Mouse (Mus musculus) lung, embryonic 14.5 days (tissue): ENCODE results near the gene Fam71e1. TPM values are rescaled to one million over a fixed set of nuclear protein-coding genes. Genes with fewer than 3 reads are reported as not detected.

Experiments used
- ATAC-seq: fragments of 200-750 bp; cut with Nextera tagmentation; 2 replicates; pipeline ENCODE4 v1.8.0; 2017; ENCODE audit warnings: mild to moderate bottlenecking, moderate TSS enrichment, moderate library complexity; ENCODE audit not compliant: insufficient read depth
- DNase-seq: peaks from one replicate; pipeline ENCODE4 v3.0.0-alpha.2; 2015
- H3K27ac ChIP-seq: fragments of 300-500 bp; sonication (generic); 2 replicates; pipeline ENCODE4 v1.5.1; 2014; ENCODE audit warnings: low read depth, mild to moderate bottlenecking, moderate library complexity
- H3K27me3 ChIP-seq: fragments of 300-500 bp; sonication (generic); 2 replicates; pipeline ENCODE4 v1.6.1; 2014; ENCODE audit warnings: low read length, control low read depth; ENCODE audit not compliant: insufficient read depth
- H3K36me3 ChIP-seq: fragments of 300-500 bp; sonication (generic); 2 replicates; pipeline ENCODE4 v1.6.1; 2014; ENCODE audit warnings: control low read depth; ENCODE audit not compliant: insufficient read depth
- H3K4me1 ChIP-seq: fragments of 300-500 bp; sonication (generic); 2 replicates; pipeline ENCODE4 v1.6.1; 2014; ENCODE audit warnings: antibody characterized with exemption, control low read depth; ENCODE audit not compliant: insufficient read depth
- H3K4me2 ChIP-seq: fragments of 300-500 bp; sonication (generic); 2 replicates; pipeline ENCODE4 v1.6.1; 2014; ENCODE audit warnings: mild to moderate bottlenecking
- H3K4me3 ChIP-seq: fragments of 300-500 bp; sonication (generic); 2 replicates; pipeline ENCODE4 v1.5.1; 2014; ENCODE audit warnings: low read depth, low read length
- H3K9ac ChIP-seq: fragments of 300-500 bp; sonication (generic); 2 replicates; pipeline ENCODE4 v1.6.1; 2014
- H3K9me3 ChIP-seq: fragments of 300-500 bp; sonication (generic); 2 replicates; pipeline ENCODE4 v1.6.1; 2016; ENCODE audit warnings: low read depth, low read length, control low read depth
- CTCF ChIP-seq: IDR thresholded peaks from 2 replicates; pipeline ENCODE4 v1.5.1; 2016; ENCODE audit warnings: antibody characterized with exemption, low read depth
- WGBS: fragments of 180-500 bp; shearing (Covaris S2); extraction: QIAGEN DNeasy Blood & Tissue Kit; methylation state at CpG from one replicate; pipeline ENCODE4 v1.1.7; 2014; 5-methylcytosine and 5-hydroxymethylcytosine counted together
- polyA plus RNA-seq: library from polyadenylated mRNA; unstranded; fragments of >200 nt; fragmentation: Nextera tagmentation; extraction: Ambion mirVana; gene quantifications from 2 replicates; pipeline ENCODE4 v1.2.1, GENCODE M21; 2014

Gene Fam71e1
- polyA plus RNA-seq, 1 experiment from 2014 or later, result 9.1 TPM

GRCm38 (mm10) chr7:44501563-44502115 lies 5.3 kb downstream of the Fam71e1 start:
- peak; percentile 80 for TF ChIP-seq CTCF
- ATAC-seq (no peak; the same call in 1 of the 2 replicates), DNase-seq (peak; percentile 82)
- WGBS, result 26% methylated on average over 5 of the region's 5 CpGs
- Histone ChIP-seq H3K36me3 (no peaks in the 10 kb centered on the region), H3K27me3 (peaks cover 4% of the 10 kb centered on the region; the same call in 1 of the 2 replicates), H3K27ac (no peak overlapping the region), H3K4me3 (no peak overlapping the region), H3K9me3 (no peaks in the 10 kb centered on the region), H3K4me2 (no peak overlapping the region), H3K4me1 (no peaks in the 10 kb centered on the region; the same call in 1 of the 2 replicates), H3K9ac (no peak overlapping the region)

- no peak for TF ChIP-seq CTCF
- H3K27me3 ChIP-seq, result no peaks in the 10 kb centered on the region
- no peak for DNase-seq
Measured at GRCm38 (mm10) chr7:44507491-44507890, 11.1 kb downstream of the Fam71e1 start.

GRCm38 (mm10) chr7:44519240-44519913 lies 23.0 kb downstream of the Fam71e1 start:
- Histone ChIP-seq H3K4me2 (no peak overlapping the region), H3K9ac (no peak overlapping the region), H3K4me1 (no peaks in the 10 kb centered on the region), H3K36me3 (no peaks in the 10 kb centered on the region), H3K4me3 (no peak overlapping the region), H3K27me3 (peaks cover 22% of the 10 kb centered on the region), H3K9me3 (no peaks in the 10 kb centered on the region), H3K27ac (no peak overlapping the region)
- peak; percentile 41; the same call in 1 of the 2 replicates for TF ChIP-seq CTCF
- no peak for ATAC-seq
- WGBS, result 60% methylated on average over 9 of the region's 9 CpGs
- DNase-seq, result no peak

More at GRCm38 (mm10) chr7:44507491-44507890, 11.1 kb downstream of the Fam71e1 start:
- Histone ChIP-seq H3K4me1 (no peaks in the 10 kb centered on the region), H3K9ac (no peak overlapping the region), H3K4me2 (no peak overlapping the region), H3K27ac (no peak overlapping the region), H3K36me3 (no peaks in the 10 kb centered on the region), H3K9me3 (no peaks in the 10 kb centered on the region), H3K4me3 (no peak overlapping the region)
- ATAC-seq, result no peak

GRCm38 (mm10) chr7:44520990-44521389 lies 24.6 kb downstream of the Fam71e1 start:
- no peak overlapping the region for H3K4me3 ChIP-seq
- H3K36me3 ChIP-seq, result no peaks in the 10 kb centered on the region
- H3K27me3 ChIP-seq, result peaks cover 29% of the 10 kb centered on the region
- no peak overlapping the region for H3K4me2 ChIP-seq
- H3K27ac ChIP-seq, result no peak overlapping the region
- no peaks in the 10 kb centered on the region for H3K9me3 ChIP-seq
- ATAC-seq, result no peak
- WGBS, result 55% methylated on average over 3 of the region's 3 CpGs
- no peak overlapping the region for H3K9ac ChIP-seq
- 0 out of 2 replicates have a peak, but pooled peaks cover 3% of the 10 kb centered on the region for H3K4me1 ChIP-seq
- DNase-seq, result no peak
- TF ChIP-seq CTCF, result no peak

- H3K27me3 ChIP-seq, result peaks cover 35% of the 10 kb centered on the region
- TF ChIP-seq CTCF, result peak; percentile 80
- H3K9me3 ChIP-seq, result no peaks in the 10 kb centered on the region
- peak; percentile 82 for DNase-seq
- no peak overlapping the region for H3K9ac ChIP-seq
- 2% methylated on average over 20 of the region's 20 CpGs for WGBS
- ATAC-seq, result peak; percentile 45; the same call in 1 of the 2 replicates
- no peak overlapping the region for H3K27ac ChIP-seq
- H3K4me3 ChIP-seq, result no peak overlapping the region
- H3K36me3 ChIP-seq, result no peaks in the 10 kb centered on the region
- H3K4me1 ChIP-seq, result 0 out of 2 replicates have a peak, but pooled peaks cover 3% of the 10 kb centered on the region
- H3K4me2 ChIP-seq, result peak overlapping the region; percentile 13; the same call in 1 of the 2 replicates
Measured at GRCm38 (mm10) chr7:44521710-44522109, 25.3 kb downstream of the Fam71e1 start.

GRCm38 (mm10) chr7:44523056-44523455 lies 26.7 kb downstream of the Fam71e1 start:
- ATAC-seq, result no peak
- H3K27me3 ChIP-seq, result peaks cover 43% of the 10 kb centered on the region
- H3K4me2 ChIP-seq, result no peak overlapping the region

GRCm38 (mm10) chr7:44524502-44524901 lies 28.1 kb downstream of the Fam71e1 start, which contains the start of gene Mybpc2:
Gene Mybpc2 (minus strand): TSS chr7:44524656.
- ATAC-seq, result no peak
- Histone ChIP-seq H3K9me3 (no peaks in the 10 kb centered on the region), H3K9ac (peak within 1 kb of the TSS; percentile 33; the same call in 1 of the 2 replicates), H3K4me2 (peak within 1 kb of the TSS; percentile 45), H3K27ac (no peak within 1 kb of the TSS), H3K36me3 (no peaks in the 10 kb centered on the region), H3K4me3 (peak within 1 kb of the TSS; percentile 4; the same call in 1 of the 2 replicates), H3K4me1 (0 out of 2 replicates have a peak, but pooled peaks cover 3% of the 10 kb centered on the region), H3K27me3 (peaks cover 46% of the 10 kb centered on the region)
- TF ChIP-seq CTCF, result no peak
- 25% methylated on average over 12 of the region's 12 CpGs for WGBS
- DNase-seq, result peak; percentile 50

More at GRCm38 (mm10) chr7:44523056-44523455, 26.7 kb downstream of the Fam71e1 start:
- 0 out of 2 replicates have a peak, but pooled peaks cover 3% of the 10 kb centered on the region for H3K4me1 ChIP-seq
- no peak overlapping the region for H3K27ac ChIP-seq
- H3K9me3 ChIP-seq, result no peaks in the 10 kb centered on the region
- 67% methylated on average over 2 of the region's 2 CpGs for WGBS
- no peak overlapping the region for H3K4me3 ChIP-seq
- TF ChIP-seq CTCF, result no peak
- no peak for DNase-seq
- no peak overlapping the region for H3K9ac ChIP-seq
- H3K36me3 ChIP-seq, result no peaks in the 10 kb centered on the region
